Mouse (Mus musculus) ovary, adult 2 months (tissue): Measurements from ENCODE around the gene Nr1h5. TPM values are rescaled to one million over a fixed set of nuclear protein-coding genes. Genes with fewer than 3 reads are reported as not detected.

Experiments
- polyA plus RNA-seq: library from polyadenylated mRNA; depleted of rRNA; stranded (reverse); fragments of >200 nt; gene quantifications from 2 replicates; pipeline ENCODE4 v1.2.3, GENCODE M21; 2012; rRNA removed

Nr1h5 gene
- 0.09 and 0.11 TPM in 2 replicates for polyA plus RNA-seq

DNA sequence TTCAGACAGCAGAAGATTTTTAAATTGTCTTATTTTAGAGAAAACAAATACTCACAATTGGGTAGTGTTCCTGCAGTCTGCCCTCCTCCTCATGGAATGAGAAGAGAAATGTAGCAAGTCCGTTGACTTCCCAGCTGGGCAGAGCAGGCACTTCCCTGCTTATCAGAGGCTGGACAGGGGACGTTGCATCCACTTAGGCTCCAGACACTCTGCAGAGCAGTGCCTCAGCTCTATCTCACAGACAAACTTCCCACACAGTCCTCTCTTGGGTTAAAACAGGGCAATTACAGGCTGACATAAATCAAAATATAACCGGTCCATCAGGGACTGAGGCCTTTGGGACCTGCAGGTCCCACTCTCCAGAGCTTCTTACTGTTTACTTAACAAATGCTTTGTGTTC is at the start of gene Nr1h5:
TSS of gene Nr1h5 (minus strand) at position 101 of the 400 bp plus-strand sequence.

DNA sequence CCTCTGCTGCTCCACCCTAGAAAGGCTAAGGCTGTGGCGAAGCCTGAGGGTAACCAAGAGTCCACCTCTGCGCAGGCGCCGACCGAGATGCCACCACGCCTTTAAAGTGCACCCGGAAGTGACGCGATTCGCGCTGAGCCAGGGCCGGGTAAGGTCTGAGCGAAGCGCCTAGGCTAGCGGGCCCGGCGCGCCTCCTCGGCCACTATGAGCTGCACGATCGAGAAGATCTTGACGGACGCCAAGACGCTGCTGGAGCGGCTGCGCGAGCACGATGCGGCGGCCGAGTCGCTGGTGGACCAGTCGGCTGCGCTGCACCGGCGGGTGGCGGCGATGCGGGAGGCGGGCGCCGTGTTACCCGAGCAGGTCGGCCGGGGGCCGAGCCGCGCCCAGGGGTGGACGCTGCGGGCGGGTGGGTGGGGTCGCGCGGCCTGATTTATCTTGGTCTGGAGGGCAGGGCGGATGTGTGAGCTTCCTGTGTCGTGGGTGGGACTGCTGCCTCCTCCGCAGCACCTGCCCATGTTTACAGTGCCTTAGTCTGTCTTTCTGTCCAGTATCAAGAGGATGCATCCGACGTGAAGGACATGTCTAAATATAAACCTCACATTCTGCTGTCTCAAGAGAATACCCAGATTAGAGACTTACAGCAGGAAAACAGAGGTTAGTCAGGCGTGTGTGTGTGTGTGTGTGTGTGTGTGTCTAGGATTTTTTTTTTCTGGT is 31.8 kb upstream of the Nr1h5 start, which contains the start of gene Sike1:
TSS of gene Sike1 (plus strand) at position 104 of the 717 bp plus-strand sequence.

DNA sequence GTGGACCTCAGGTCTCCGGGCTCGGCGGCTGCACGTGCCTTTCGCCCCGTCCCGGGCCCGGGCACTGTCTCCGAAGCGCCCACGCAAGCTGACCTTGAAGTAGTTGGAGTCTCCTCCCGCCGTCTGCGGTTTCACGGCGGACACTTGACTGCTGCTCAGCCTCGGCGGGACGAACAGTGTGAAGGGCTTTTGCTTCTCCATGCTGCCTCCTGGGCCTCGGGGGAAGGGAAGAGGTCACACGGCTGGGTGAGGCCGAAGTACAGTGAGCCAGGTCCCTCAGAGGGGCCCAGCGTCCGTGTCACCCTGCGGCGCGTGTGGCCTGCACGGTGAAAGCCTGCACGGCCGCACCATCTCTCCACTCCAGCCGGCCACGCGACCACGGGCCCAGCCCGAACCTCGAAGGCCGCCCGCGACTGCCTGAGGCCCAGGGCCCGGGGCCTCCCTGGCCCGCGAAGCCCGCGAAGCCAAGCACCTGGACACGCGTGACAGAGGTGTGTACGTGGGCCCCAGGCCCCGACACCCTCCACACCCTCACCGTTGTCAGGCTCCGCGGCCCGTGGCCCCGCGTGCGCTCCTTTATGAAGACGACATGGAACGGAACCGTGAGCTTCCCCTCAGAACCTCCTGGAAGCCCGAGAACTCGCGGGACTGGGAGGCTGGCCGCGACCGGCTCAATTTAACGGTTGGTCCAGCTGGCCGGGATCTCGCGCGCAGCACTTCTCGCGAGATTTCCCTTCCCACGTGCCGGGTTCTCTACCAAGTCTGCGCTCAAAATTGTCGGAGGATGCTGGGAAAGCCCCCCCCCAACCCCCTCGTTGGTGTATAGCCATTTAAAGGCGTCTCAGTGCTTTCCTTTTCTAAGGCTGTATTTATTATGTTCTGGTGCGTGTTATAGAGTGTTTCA is 28.2 kb downstream of the Nr1h5 start, which contains the start of gene Sycp1:
TSS of gene Sycp1 (minus strand) at position 650 of the 904 bp plus-strand sequence.

Other genes starting within 250 kb of the Nr1h5 start
- 2.7 and 4.1 TPM in 2 replicates for gene Tspan2, start 229.6 kb downstream of the Nr1h5 start, polyA plus RNA-seq
- gene Tshb, start 181.4 kb downstream of the Nr1h5 start, polyA plus RNA-seq = not detected in 2 replicates
- 0.37 TPM in 1 of 2 replicates, not detected in the other for gene Sycp1, start 28.0 kb downstream of the Nr1h5 start, polyA plus RNA-seq
- 21.1 and 30.8 TPM in 2 replicates for gene Sike1, start 31.6 kb upstream of the Nr1h5 start, polyA plus RNA-seq
- gene Csde1, start 56.3 kb upstream of the Nr1h5 start, polyA plus RNA-seq = 13.0 and 18.6 TPM in 2 replicates
- gene Nras, start 94.2 kb upstream of the Nr1h5 start, polyA plus RNA-seq = 13.6 and 20.3 TPM in 2 replicates
- gene Ampd1, start 109.9 kb upstream of the Nr1h5 start, polyA plus RNA-seq = 0.33 TPM in 1 of 2 replicates, not detected in the other
- 0.73 and 0.92 TPM in 2 replicates for gene Dennd2c, start 138.5 kb upstream of the Nr1h5 start, polyA plus RNA-seq
- 21.0 and 21.4 TPM in 2 replicates for gene Bcas2, start 207.5 kb upstream of the Nr1h5 start, polyA plus RNA-seq